Mouse (Mus musculus) ovary, adult 18-20 months (tissue): ENCODE measurements around the gene Slc10a4.
"Not testable (repeated sequence)": the region's sequence is repeated elsewhere in the genome, so short reads cannot be mapped to it uniquely, and the experiment has no call there.

Experiments
- DNase-seq: peaks from one replicate; pipeline ENCODE4 v3.0.0; 2022; ENCODE audit warnings: low spot score, mixed read lengths

Gene Slc10a4

GRCm38 (mm10) chr5:73006784-73007581 lies at the start of gene Slc10a4:
Gene Slc10a4 (plus strand): TSS chr5:73006883.
- no peak for DNase-seq

GRCm38 (mm10) chr5:72957281-72957680 lies 49.4 kb upstream of the Slc10a4 start:
- DNase-seq = no peak

DNA sequence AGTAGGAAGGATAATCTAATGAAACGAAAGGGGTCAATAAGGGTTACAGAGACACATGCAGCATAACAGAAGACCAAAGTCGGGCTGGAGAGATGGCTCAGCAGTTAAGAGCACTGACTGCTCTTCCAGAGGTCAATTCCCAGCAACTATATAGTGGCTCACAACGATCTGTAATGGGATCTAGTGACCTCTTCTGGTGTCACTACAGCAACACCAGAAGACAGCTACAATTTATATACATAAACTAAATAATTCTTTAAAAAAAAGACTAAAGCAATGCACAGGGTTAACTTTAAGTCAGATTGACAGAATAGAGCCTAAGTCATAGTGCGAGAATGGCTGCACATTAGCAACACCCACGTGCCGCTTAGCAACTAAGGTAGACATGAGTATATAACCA lies 46.6 kb upstream of the Slc10a4 start:
- no peak for DNase-seq

- DNase-seq = no peak
Measured at GRCm38 (mm10) chr5:72965706-72966105, 41.0 kb upstream of the Slc10a4 start.

DNA sequence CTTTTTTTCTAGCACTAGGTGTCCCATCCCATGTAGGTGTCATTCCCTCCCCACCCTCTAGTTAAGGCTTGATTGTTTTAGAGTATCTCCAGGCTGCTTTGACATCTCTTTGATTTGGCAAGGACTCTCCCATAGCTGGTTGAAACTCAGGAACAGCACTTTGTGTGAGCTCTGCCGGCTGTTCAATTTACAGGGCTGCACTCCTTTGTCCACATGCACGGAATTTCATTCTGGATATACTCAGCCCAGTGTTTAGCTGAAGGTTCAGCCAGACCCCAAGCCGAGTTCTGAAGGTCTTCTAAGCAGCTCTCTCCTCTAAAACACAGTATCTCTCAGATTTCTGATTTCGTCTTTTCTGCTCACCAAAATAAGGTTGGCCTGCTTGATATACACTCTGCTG lies 34.2 kb upstream of the Slc10a4 start:
- no peak for DNase-seq

- no peak for DNase-seq
Measured at GRCm38 (mm10) chr5:72972934-72973333, 33.7 kb upstream of the Slc10a4 start.

DNA sequence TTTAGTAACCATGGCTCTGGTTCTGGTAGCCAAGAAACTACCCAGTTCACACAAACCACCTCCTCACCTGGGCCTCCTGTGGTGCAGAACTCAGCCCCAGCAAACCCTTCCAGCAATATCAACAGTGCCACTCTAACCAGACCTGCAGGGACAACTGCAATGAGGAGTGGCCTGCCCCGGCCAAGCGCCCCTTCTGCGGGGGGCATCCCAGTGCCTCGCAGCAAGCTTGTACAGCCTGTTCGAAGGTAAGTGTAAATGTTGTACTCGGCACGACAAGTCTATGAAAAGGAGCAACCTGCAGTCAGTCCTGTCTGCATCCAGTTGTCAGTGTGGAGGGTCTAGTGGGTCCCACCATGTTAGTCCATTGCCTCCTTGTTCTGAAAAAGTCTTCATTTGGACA lies 32.1 kb upstream of the Slc10a4 start, which contains the start of gene Gm10135:
Gm10135 (minus strand) TSS at position 101 of the 400 bp plus-strand sequence.
- DNase-seq = no peak

DNA sequence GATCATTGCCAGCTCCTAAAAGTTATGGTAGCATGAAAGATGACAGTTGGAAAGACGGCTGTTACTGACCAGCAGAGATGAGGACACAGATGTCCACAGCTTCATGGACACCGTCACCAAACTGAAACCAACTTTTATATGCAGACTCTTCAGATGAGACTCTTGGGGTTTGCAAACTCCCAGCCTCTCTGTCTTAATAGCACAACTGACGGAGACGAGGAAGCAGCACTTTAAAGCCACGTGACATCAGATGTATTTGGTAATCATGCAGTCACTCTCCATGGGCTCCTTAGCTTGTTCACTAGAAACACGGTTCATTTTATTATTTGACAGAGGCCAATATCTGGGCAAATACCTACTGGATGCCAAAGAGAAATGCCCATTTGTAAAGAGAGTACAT lies 30.7 kb upstream of the Slc10a4 start:
- no peak for DNase-seq

- no peak for DNase-seq
Measured at GRCm38 (mm10) chr5:72976539-72976938, 30.1 kb upstream of the Slc10a4 start.

DNA sequence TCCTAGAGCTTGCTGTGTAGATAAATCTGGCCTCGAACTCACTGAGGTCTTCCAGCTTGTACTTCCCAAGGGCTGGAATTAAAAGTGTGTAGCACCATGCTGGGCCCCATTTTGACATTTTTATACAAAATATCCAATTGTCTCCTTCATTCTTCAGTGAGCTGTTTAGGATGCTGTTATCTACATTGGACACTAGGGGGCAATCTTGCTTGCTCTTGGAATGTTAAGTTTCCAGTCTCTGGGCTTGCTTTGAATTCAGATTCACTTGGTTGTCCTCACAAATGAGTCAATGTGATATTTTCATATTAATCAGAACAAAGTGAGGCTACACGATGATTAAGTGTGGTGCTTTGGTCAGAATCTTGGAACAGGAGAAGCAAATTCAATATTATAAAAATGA lies 22.6 kb upstream of the Slc10a4 start:
- no peak for DNase-seq

DNA sequence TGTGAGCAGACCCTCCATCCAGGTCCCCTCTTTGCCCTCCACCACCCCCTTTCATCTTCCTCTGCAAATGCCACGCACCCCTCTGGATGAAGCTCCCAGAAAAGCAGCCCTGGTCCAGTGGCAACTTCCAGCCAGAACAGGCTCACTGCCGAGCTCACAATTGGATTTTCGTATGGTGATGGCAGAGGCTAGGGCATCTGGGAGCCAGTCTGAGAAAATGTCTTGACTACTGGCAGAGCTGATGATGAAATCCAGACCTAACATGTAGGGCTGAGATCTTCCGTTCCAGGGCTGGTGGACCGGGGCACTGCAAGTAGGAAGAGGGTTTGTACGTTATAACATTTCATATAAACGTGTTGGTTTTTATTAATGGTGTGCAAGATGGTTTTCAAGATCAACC lies 18.9 kb upstream of the Slc10a4 start:
- no peak for DNase-seq

DNA sequence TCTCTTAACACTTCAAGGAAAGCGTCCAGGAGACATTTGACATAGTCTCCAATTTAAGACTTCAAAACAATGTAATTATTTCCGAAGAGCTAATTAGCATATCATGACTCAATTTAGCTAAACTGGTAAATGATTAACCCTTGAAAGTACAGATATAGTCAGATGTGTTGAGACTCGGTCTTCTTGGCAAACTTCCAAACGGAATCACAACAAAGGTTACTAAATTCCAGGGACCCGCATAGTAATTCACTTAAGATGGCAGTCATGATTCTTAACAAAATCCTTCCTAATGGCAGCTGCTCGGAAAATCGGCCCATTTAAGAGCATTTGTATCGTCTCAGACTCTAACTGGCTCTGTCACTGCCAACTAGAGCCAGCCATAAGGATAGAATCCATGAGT lies 16.9 kb upstream of the Slc10a4 start:
- no peak for DNase-seq

DNA sequence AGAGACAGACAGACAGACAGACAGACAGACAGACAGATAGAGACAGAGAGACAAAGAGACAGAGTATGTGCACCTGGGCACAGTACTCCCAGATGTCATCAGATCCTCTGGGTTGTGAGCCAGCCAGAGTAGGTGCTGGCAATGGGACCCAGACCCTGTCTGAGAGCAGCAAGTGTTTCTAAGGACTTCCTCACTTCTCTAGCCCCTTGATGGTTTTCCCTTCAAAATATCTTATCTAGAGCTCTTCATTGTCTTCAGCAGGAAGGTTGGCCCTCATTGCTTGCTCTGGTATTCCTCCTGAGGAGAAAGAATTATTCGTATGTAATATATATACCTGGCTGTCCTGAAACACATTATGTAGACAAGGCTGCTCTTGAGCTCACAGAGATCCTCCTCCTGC lies 14.2 kb upstream of the Slc10a4 start:
- DNase-seq = no peak

DNA sequence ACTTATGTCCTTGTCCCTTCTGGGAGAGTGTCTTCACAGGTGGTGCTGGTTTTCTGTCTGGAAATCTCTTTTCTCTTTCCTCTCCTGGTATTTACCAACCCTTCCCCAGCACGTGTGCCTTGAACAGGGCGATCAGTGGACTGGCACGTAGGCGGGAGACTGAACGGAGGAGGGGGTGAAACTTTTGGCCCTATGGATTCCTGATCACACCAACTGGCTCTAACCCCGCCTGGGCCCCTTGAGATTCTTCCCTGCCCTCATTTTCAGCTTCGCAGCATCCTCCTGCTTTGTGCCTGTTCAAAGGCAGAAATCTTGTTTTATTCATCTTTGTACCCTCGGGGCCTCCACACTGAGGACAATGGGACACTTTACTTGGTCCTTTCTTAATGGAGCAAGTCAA lies 12.3 kb upstream of the Slc10a4 start:
- DNase-seq = no peak

GRCm38 (mm10) chr5:72994928-72995327 lies 11.8 kb upstream of the Slc10a4 start:
- no peak for DNase-seq

DNA sequence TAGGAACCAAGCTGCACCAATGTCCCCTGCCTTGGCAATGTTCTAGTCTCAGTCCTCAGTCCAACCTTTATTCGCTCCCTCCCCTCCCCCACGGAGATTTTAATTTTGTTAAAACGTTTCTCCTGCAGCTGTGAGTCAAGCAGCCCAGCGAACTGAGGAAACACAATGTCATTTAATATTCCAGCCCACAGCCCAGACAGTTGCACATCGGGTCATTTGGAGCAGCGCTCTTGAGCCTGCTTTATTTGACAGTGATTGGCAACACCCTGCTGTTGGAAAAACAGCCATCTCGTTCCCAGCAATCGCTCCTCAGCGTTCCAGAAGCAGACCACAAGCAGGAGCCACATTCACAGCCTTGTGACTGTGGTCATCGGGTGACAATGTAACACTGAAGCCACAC lies 11.3 kb upstream of the Slc10a4 start:
- DNase-seq = no peak

DNA sequence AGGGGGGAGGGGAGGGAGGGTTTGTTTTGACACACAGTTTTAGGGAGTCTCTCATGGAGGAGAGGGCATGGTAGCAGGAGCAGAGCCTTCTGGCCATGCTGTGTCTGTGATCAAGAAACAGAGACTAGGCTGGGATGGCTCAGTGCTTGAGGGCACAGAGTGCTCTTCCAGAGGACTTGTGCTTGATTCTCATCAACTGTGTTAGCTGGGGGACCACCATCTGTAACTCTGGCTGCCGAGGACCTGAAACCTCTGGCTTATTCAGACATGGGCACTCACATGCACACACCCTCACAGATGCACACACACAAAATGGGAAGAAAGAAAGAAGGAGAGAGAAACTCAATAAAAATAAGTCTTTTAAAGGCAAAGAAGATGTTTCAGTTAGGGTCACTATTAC lies 8.1 kb upstream of the Slc10a4 start:
- not testable (repeated sequence) for DNase-seq

DNA sequence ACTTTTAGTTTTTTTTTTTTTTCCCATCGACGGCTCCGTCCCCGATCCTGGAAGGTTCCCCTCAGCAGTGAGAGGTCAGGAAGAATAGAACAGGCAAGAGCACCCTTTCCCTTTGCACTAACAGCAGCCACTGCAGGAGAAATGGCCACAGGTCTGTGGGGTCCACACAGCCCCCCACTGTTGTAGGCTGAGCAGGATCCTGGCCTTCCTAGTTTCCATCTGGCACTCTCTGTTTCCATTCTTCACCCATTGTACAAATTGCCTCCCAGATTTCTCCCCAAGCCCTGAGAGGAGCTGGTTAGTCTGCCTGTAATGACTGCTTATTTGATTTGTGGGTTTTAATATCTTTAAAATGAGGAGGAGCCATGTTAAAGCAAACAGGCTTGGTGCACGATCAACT lies 2.6 kb upstream of the Slc10a4 start:
- DNase-seq = no peak

- no peak for DNase-seq
Measured at GRCm38 (mm10) chr5:73007582-73007959, 888 bp downstream of the Slc10a4 start.

DNA sequence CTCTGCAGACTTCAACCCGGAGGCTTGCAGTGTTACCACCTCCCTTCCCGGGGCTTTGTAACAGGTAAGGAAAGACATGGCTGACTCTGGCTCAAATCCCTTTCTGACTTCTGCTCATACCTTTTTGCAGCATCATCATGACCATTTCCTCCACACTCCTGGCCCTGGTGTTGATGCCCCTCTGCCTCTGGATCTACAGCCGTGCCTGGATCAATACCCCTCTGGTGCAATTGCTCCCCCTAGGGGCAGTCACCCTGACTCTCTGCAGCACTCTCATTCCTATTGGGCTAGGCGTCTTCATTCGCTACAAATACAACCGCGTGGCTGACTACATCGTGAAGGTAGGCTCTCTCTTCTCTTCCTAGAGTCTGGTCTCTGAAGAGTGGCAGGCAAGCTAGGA lies 1.5 kb downstream of the Slc10a4 start:
- DNase-seq = not testable (repeated sequence)

DNA sequence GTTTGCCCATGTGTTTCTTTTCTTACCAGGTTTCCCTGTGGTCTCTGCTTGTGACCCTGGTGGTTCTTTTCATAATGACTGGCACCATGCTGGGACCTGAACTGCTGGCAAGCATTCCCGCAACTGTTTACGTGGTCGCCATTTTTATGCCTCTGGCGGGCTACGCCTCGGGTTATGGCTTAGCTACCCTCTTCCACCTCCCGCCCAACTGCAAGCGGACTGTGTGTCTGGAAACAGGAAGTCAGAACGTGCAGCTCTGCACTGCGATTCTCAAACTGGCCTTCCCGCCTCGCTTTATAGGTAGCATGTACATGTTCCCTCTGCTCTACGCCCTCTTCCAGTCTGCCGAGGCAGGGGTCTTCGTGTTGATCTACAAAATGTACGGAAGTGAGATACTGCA lies 5.1 kb downstream of the Slc10a4 start:
- not testable (repeated sequence) for DNase-seq

DNA sequence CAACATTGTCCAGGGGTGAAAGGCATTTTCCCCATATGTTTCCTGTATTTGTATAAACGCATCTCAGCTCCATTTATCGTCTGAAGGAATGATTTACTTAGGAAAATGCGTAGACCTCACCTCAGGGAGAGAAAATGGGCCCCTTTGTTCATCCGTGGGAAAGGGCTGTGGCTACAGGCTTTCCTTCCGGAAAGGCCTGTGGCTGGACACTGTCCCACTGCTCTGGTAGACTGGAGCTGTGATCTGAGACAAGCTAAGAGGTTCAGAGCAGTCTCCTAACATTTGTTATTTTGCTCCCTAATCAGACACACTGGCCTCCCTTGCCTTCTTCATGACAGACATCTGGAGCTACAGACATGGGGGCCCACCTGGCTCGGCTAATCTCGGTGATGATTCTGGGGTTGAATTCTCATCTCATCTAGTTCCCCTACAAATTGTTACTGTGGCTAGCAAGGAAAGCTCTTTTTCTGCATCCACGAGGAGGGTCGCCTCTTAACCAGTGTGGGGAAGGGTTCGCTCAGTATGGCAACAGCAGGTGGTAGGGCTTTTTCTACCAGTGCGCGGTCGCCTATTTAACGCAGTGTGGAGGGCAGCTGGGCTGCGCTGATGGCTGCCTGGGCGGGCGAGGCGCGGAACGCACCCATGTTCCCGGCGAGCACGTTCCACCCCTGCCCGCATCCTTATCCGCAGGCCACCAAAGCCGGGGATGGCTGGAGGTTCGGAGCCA lies 6.4 kb downstream of the Slc10a4 start:
- not testable (repeated sequence) for DNase-seq

DNA sequence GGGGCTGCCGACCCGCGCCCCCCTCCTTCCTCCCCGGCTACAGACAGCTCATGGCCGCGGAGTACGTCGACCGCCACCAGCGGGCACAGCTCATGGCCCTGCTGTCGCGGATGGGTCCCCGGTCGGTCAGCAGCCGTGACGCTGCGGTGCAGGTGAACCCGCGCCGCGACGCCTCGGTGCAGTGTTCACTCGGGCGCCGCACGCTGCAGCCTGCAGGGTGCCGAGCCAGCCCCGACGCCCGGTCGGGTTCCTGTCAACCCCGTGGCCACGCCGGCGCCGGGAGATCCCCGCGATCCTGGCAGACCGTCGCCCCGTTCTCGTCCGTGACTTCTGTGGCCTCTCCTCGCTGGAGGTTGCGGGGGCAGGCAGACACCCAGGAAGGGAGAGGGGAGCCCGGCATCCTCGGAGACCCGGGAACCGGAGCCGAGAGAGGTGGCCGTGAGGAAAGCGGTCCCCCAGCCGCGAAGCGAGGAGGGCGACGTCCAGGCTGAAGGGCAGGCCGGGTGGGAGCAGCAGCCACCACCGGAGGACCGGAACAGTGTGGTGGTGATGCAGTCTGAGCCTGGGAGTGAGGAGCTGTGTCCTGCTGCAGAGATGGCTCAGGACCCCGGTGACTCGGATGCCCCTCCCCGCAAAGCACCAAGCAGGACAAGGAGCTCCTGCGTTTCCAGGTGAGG lies 7.1 kb downstream of the Slc10a4 start:
- DNase-seq = not testable (repeated sequence)
